Mouse (Mus musculus) CD4-positive, CD25-positive, alpha-beta regulatory T cell, adult 2 months (primary cell): Measurements from ENCODE around the gene Lzic.
A peak's percentile ranks its signal among the peaks of the same experiment; 100 is the strongest.

Source experiments
- DNase-seq: peaks from one replicate; pipeline ENCODE4 v3.0.0-alpha.2; 2012; ENCODE audit warnings: low read depth, low spot score

Lzic gene

GRCm38 (mm10) chr4:149526330-149526729 lies 41.3 kb downstream of the Lzic start:
- DNase-seq: no peak

DNA sequence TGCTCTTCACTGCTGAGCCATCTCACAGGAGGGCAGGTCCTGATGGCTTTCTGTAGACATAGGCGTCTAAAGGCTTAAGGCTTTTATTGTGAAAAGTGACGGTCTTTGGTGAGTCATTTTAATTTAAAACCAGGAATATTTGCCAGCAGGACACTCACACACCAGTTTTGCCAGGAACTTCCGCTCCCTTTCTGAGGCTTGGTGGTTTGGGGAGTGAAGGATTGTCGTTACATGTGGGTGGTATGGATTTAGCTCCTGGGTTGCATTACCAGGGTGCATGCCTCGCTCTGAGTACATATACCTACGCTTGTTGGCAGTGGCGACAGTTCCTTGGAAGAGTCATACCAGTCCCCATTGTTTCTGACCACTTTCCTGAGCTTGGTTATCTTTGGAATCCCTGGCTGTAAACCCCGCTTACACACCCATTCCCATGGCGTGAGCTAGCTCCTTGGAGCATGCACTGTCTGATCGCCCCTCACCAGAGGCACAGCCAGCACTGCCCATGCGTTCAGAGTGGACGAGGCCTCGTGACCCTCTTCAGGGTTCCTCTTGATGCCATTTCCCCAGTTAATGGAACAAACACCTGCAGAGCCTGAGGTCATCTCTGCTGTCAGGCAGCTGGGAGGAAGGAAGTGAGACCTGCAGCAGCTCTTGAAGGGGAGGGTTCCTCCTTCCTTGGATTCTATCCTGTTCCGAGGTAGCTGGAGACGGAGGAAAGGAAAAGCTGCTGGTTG lies 42.8 kb downstream of the Lzic start:
- DNase-seq: no peak

DNA sequence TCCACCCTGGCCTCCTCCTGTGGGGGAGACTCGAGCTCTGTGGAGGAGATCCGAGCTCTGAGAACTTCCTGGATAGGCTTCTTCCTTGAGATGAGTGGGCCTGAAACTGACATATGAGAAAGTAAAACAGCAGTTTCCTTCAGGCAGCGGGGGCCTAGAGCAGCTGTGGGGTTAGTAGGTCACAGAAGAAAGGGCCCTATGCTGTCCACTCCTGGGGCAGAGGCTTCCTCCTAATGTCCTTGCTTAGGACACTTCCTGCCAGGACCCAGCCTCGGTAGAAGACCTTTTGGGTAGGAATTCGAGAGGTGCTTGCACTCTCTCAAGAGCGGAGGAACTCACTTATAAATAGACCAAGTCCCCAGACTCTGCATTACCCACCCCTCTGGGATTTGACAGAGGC lies 44.7 kb downstream of the Lzic start:
- DNase-seq: no peak

GRCm38 (mm10) chr4:149539441-149539840 lies 54.4 kb downstream of the Lzic start:
- no peak for DNase-seq

- DNase-seq: peak; percentile 68
These were observed 56.9 kb downstream of the Lzic start for GRCm38 (mm10) chr4:149541935-149542334.

- DNase-seq: no peak
These were observed 57.4 kb downstream of the Lzic start for GRCm38 (mm10) chr4:149542431-149542830.

DNA sequence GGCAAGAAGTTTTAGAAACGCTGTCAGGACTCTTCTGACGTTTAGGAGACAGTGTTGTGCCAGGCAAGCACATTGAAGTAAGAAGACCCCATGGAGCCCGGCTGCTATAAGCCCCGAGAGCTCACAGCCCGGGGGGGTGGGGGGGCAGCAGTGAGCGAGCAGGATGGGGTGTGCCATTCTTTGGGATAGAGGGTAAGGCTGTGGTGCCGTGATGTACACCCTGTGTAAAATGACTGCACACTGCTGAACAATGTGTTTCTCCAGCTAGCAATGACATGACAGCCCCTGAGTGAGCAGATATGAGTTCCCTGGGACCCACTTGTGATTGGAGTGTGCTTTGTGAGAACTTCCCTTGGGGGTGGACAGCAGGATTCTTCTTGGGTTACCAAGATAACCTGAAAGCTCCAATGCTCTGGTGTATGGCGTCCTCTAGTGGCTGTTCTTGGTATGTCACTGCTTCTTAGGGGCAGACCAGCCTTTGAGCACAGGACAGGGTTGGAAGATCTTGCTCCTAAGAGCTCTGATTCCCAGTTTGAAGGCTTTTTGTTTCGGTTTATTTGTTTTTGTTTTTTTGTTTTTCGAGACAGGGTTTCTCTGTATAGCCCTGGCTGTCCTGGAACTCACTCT lies 58.0 kb downstream of the Lzic start:
- DNase-seq: peak; percentile 90

DNA sequence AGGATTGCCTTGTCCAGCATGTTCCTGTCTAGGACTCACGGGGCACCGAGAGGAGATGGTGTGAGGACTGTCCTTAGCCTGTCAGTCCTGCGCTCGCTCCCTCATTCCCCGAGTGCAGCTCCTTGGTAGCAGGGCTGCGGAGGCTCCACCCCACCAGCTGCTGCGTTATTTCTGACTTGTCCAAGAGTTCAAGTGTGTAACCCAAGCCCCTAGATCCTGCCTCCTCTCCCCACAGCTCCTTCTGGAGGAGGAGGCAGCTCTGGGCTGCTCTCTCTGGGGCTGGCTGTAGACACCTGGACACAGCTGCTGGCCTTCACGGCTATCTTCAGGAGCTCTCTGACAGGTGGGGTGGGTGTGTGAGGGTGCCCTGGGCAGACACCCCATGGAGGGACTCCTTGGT lies 59.9 kb downstream of the Lzic start:
- DNase-seq: no peak
